Mouse (Mus musculus) urinary bladder, adult 18-20 months (tissue): ENCODE data around the gene Cyp51.
A peak's percentile ranks its signal among the peaks of the same experiment; 100 is the strongest.
"Not testable (repeated sequence)": the region's sequence is repeated elsewhere in the genome, so short reads cannot be mapped to it uniquely, and the experiment has no call there.

Experiments
- DNase-seq, 2 experiments: peaks; one replicate each; pipeline ENCODE4 v3.0.0; 2022; ENCODE audit warnings: low spot score in 2 of 2, mixed read lengths in 2 of 2

Cyp51 gene

DNA sequence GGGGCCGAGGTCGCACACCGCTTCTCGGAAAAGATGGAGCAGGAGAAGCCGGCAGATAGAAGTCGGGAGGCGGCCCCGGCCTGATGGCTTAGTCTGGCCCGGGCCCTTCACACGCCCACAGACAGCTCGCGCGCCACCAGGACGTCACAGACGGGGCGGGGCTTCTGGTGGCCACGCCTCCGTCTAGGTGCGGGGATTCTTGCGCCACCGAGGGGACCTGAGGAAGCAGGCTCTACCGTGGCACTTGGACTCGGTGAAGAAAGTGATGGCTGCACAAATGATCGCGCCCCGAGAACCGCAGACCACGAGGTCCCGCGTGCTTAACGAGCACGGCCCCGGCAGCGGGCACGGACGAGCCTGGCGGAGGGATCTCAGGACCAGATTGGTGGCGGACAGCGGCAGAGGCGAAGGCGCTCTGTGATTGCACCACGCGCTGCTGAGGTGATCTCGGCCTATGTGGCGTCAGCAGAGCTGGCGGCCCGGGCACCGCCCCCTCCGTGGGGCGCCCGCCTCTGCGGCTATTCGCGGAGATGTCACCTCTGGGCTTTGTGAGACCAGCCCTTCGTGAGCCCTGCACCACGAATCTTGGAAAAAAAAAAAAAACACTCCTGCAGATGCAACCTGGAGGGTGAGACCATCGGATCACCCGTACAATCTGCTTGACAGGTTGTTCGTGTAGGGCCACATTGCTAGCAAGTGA, at the start of gene Cyp51:
Gene Cyp51, minus strand, starts transcription at position 406 of the 700 bp plus-strand sequence.
- DNase-seq: peak; percentile 80

DNA sequence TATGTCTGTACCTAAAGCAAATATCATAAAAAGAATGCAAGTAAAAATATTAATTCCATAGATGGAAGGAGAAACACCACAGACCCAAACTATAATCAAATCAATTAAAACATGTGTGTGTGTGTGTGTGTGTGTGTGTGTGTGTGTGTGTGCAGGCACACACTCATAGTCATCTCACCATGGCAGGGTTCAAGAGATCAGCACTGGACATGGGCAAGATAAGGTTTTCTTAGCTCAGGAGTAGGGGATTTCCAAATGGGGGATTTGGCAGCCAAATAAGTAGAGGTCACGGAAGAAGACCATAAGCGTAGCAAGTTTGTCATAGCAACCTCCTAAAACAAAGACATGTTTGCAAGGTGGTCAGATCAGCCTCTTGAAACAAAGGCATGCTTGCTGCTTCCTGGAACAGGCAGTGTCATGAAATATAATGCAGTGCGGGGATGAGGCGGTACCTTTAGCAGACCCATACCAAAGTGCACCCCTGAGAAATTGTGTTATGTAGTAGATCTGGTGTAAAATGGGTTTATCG, 8.1 kb upstream of the Cyp51 start:
- DNase-seq: no peak

DNA sequence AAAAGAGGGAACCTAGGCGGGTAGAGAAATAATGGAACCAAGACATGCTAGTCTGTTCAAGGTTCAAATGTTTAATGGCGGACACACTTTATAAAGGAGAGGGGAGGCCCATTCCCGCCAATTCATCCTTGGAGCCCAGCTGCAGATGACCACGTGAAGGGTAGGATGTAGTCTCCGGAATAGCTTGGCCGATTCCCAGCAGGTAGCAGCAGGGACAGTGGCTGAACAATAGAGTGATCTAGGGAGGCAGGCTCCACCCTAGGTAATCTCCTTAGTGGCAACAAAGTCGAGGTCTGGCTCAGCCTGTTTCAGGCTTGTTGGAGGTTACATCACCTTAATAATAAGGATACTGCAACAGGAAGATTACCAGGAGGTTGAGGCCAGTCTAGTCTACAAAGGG, 2.5 kb upstream of the Cyp51 start:
- not testable (repeated sequence) for DNase-seq

DNA sequence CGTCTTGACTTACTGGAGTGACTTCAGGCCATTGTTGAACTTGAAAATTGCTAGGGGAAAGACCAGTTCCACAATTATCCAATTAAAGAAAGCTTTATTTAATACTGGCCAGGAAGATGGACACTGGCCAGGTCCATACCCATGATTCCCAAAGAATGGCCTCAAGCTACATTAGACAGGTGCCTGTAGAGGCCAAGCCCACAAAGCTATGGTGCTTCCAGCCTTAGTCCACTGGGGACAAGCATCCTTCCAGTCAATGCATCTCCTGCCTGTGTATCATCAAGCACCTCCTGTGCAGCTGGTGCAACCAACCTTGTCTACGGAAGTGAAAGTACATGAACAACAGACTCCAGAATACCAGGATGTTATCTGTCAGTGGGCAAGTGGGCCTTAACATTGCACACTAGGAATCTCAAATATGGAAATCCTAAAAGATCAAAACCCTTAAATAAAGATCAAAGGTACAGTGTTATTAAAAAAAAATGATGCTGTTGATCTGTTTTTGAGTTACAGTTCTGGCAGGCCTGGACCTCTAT, 1.2 kb upstream of the Cyp51 start:
- DNase-seq: no peak

DNA sequence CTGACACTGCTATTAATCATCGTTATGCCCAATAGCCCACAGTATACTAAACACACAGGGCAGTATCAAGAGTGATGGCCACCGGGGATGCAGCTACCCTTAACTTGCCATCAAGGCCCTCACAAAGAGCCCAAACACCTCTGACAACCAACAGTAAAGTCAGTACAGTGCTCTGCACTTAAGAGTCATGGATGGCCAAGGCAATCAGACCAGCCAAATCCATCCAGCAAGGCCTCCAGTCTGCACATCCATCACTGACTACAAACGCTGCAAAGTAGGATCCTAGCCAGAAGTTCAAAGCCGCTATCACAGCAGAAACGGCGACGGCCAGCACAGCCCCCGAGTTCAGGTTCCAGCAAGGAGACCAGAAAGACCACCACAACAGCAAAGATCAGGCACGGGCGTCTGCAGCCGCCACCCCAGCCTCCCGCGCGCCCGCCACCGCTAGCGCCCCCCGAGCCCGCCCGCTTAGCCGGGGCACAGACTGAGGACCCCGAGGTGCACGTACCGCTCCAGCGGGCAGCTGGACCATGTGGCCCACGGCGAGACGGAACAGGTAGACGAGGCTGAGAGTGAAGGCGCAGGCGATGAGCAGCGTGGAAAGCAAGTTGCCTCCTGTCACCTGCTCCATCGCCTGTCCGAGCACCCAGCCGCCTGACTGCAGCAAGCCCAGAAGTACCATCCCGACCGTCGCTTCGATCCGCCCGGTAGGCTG, 763 bp downstream of the Cyp51 start:
- peak in 1 of 2 experiments; percentile 8 for DNase-seq

DNA sequence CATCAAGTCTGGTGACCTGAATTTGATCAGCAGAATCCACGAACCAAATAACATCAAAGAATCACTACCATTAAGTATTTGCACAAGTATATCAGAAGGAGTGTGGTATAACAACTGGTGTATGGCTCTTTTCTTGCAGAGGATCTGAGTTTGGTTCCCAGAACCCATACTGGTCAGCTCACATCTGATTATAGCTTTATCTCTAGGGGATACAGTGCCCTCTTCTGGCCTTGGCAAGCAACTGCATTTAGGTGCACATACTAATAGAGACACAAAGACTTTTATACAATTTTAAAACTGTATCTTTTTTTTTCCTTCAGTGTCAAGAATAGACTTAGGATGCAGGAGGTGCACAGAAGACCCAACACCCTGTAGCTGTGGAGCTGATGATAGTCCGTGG, 2.8 kb downstream of the Cyp51 start:
- DNase-seq: no peak

DNA sequence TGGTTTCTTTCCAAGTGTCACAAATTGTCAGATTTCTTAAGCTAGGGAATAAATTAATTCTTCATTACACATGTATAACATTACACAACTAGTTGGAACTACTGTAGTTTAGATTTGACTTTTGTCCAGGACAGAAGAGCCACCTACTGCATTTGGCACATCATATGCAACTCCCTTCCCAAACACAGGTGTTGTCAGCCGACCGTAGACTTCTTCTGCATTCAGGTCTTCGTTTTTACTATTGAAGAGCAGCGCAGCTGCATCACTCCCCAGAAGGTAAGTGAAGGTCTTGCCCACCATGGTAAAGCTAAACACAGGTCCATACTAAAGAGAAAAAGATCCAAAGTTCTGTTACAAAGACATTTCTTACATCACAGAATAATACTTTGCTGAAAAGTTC, 3.5 kb downstream of the Cyp51 start:
- DNase-seq: no peak

DNA sequence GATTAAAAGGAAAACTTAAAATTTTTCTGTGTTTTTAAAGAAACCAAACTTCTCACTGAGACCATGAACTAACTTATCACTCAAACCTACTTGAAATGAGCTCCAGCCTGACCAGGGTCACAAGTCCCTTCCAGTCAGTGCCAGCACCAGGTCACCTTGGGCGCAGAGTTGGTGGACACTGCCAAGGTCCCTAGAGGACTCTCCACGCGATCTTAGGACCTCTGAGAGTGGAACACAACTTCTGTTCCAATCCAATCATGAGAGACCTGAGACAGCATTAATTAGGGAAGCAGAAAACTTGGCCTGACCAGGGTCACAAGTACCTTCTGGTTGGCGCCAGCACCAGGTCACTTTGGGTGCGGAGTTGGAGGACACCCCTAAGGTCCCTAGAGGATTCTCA, 10.1 kb downstream of the Cyp51 start:
- DNase-seq: no peak

DNA sequence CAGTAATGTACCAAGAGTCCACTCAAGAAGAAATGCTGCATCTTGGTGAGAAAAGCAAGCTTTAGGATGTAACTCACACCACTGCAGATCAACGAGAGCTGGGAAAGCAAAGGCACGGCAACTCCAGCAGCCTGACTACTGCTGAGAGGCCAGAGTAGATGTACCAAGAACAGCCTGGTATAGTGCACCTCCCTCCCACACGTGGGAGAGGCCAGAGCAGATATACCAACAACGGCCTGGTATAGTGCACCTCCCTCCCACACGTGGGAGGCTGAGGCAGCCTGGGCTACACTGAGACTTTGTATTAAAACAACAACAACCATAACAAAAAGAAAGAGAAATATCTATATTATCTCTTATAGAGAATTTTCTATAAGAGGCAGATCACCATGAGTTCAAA, 16.4 kb downstream of the Cyp51 start:
- no peak for DNase-seq

DNA sequence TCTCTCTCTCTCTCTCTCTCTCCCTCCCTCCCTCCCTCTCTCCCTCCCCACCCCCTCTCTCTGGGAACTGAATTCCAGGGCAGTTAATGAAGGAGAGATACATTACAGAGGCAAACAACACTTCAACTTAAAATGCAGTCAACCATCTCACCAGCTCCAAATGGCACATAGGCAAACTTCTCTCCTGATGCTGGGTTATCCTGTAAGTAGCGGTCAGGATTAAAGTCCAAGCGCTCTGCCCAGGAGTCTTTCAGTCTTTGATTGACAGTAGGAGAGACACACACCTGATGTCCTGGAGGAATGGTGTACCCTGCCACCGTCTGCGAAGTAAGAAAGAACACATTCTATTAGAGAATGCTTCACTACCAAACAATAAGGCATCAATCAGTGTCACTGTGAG, 18.2 kb downstream of the Cyp51 start:
- no peak for DNase-seq

DNA sequence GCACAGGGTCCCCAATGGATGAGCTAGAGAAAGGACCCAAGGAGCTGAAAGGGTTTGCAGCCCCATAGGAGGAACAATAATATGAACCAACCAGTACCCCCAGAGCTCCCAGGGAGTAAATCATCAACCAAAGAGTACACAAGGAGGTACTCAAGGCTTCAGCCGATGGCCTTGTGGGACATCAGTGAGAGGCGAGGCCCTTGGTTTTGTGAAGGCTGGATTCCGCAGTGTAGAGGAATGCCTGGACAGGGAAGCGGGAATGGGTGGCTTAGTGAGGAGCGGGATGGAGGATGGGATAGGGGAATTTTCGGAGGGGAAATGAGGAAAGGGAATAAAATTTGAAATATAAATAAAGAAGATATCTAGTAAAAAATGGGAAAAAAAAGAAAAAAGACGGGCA, 19.6 kb downstream of the Cyp51 start:
- DNase-seq: no peak

DNA sequence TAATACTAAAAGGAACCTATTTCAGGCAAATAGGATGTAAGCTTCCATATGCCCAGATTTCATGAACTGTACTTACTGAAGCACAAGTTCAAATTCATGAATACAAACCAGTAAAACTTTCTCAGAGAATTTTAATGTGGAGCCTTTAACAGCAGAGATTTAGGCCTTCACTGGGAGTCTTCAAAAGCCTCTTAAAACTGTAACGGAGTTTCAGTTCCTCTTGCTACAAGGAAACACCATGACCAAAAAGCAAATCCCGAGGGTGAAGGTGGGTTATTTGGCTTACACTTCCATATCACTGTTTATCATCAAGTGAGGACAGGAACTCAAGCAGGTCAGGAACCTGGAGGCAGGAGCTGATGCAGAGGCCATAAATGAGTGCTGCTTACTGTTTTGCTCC, 23.0 kb downstream of the Cyp51 start:
- no peak for DNase-seq

DNA sequence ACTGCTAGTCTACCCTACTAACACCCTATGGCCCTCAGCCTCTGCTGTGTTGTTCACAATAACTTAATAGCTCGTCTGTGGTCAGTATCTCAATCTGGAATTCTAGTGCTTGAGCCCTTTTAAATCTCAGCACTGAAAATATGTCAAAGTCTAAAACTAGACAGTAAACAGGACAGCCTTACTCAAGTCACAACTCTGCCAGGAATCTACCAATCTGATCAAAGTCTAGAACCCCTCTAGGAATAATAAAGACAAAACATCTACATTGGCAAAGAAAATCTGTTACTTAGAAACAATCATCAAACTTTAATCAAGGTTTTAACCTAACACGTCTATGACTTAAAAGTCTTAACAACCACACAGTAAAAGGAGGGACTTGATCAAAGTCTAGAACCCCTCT, 23.7 kb downstream of the Cyp51 start:
- DNase-seq: no peak

DNA sequence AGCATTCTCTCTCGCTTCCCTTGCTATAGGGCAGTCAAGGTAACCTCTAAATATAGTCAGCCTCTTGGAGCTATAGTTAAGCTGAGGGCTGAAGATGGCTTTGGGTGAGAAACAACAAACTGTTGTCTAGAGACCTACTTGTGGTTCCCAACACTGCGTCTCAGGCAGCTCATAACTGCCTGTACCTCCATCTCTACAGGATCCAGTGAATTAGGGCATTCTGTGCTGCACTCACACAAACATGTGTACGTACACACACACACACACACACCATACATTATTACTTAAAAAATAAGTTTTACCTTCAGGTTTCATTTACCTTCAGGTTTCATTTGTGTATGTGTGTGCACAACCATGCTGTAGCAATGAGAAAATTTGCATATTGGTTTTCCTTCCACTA, 25.5 kb downstream of the Cyp51 start:
- no peak for DNase-seq

DNA sequence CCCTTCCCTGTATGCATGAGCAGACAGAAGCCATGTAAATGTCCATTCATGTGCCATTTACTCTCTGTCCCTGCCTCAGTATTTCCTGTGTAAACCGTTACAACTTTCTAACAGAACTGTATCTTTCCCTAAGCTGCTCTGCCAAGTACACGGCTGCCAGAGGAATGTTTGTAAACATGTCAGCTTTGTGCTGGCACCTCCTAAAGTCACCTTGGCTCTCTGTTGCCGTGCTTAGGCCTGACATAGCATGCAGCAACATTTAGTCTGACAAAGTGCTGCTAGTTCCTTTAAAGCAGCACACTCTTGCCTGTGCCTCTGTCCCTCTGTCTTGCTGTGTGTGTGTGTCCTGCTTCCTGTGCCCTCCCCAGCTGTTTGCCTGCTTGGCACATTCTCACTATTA, 37.3 kb downstream of the Cyp51 start:
- no peak for DNase-seq

DNA sequence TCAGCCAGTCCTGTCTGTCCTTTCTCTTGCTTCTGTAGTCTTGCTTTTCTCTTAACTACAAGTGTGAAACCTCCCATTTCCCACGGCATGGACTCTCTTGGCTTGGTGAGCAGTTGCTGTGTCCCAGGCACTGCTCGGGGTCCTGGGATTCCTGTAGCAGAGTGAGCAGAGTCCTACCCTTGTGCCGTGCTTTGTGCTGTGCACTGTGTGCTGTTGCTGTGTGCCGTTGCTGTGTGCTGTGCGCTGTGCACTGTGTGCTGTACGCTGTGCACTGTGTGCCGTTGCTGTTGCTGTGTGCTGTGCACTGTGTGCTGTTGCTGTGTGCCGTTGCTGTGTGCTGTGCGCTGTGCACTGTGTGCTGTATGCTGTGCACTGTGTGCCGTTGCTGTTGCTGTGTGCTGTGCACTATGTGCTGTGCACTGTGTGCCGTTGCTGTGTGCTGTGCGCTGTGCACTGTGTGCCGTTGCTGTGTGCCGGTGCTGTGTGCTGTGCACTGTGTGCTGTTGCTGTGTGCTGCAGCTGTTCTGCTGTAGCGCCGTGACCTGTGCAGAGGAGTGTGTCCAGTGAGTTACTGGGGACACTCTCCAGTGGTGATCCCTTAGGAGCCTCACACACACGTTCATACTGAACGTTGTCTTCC, 38.0 kb downstream of the Cyp51 start:
- DNase-seq: no peak

DNA sequence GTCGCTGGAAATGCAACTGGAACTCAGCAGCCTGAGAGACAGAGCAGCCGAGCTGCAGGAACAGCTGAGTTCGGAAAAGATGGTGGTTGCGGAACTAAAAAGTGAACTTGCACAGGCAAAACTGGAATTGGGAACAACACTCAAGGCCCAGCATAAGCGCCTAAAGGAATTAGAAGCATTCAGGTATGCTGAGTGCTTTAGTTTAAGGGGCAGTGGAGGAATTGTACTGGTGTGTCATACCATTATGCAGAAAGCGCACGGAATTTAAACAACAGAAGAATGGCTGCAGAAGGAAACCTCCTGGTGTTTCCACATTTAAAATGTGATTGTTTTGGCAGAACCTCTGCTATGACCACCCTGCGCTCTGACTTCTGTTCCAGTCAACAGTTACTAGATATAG, 44.2 kb downstream of the Cyp51 start:
- no peak for DNase-seq

DNA sequence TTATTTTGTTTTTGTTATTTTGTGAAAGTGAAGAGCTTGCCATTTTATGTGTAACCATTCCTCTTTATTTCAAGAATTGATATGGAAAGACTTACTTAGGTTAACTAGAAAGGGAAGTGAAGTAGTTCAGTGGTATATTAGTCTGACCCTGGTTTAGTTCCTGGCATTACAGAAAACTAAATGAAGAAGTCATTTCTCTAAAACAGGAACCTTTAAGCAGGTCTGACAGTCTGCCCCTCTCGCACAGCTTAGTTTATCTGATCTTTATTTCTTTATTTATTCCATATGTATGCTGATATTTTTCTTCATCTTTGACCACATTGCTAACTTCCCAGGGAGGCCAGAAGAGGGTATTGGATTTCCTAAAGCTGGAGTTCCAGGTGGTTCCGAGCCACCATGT, 63.6 kb downstream of the Cyp51 start:
- DNase-seq: no peak

DNA sequence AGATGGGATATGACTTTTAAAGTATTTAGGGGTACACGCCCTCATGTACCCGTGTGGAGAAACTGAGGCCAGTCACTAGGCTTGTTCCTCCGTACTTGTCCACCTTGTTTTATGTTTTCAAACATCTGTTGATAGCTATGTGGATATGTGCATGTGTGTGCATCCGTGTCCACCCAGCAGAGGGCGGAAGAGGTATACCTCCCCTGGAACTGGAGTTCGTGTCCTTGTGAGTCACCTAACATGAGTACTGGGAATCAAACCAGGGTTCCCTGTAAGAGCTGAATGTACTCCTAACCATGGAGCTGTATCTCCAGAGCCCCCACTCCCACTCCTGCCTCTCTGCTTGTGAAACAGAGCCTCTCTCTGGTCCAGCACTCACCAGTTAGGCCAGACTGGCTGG, 64.2 kb downstream of the Cyp51 start:
- DNase-seq: no peak

DNA sequence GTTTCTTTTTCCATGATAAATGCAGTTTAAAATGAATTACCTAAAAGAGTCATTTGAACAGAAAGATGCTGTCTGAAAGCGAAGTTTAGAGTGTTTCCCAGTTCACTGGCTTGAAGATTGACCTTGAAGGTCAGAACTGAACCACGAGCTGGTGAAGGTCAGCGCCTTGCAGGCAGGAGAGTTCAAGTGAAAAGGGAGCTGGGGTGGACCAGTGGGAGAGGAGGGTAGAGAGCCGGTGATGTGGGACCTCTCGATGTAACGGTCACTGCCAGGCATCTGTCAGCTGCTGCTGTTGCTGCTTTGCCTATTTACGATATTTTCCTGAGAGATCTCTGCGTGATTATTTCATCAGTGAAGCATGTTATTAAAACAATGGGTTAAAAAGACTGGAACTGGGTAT, 65.2 kb downstream of the Cyp51 start:
- no peak for DNase-seq

DNA sequence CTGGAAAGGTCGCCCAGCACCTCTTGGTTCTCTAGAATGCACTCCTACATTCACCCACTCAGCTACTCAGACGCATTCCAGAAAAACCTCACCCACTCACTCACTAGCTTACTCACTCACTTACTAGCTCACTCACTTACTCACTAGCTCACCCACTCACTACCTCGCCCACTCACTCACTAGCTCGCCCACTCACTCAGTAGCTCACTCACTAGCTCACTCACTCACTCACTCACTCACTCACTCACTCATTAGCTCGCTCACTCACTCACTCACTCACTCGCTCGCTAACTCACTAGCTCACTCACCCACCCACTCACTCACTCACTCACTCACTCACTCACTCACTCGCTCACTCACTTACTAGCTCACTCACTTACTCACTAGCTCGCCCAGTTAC, 67.9 kb downstream of the Cyp51 start:
- no peak for DNase-seq

DNA sequence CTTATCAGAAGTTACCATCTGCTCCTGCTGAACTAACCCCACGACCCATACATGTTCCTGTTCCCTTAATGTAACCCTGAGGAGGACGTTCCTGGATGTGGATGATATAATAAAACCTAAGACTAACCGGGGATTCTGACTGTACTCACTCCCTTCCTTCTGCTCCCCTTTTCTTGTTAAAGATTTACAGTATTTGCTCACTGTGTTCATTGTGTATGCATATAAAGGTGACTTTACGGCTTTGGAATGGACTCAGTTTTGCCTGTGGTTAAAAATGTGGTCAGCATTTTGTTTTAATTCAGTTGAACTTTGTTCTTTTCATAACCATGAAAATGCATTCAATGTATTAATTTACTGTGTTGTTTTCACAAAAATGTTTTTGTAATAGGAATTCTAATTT, 72.7 kb downstream of the Cyp51 start:
- no peak for DNase-seq
